Mouse (Mus musculus) cerebellum, adult 11-12 months (tissue): ENCODE measurements around the gene Fam129b.
A peak's percentile ranks its signal among the peaks of the same experiment; 100 is the strongest.

Experiments used
- DNase-seq: peaks from one replicate; pipeline ENCODE4 v3.0.0; 2022

Gene Fam129b

GRCm38 (mm10) chr2:32860799-32861198 is 15.1 kb upstream of the Fam129b start:
- DNase-seq: no peak

DNA sequence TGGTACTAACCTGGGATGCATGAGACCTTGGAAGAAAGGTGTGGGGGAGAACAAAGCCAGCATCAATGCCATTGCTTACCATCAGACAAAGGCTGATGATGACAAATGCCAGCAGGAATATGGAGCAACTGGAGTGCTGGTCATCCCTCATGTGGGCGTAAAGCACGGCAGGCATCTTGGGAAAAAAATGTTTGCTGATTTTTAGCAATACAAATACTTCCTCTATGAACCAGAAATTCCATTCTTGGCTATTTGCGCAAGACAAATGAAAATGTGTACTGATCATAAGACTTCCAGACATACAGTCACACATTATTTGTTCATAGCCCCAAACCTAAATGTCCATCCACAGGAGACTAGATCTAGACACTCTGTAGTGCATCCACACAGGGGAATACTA is 12.6 kb upstream of the Fam129b start:
- DNase-seq: no peak

GRCm38 (mm10) chr2:32864755-32865154 is 11.2 kb upstream of the Fam129b start:
- no peak for DNase-seq

DNA sequence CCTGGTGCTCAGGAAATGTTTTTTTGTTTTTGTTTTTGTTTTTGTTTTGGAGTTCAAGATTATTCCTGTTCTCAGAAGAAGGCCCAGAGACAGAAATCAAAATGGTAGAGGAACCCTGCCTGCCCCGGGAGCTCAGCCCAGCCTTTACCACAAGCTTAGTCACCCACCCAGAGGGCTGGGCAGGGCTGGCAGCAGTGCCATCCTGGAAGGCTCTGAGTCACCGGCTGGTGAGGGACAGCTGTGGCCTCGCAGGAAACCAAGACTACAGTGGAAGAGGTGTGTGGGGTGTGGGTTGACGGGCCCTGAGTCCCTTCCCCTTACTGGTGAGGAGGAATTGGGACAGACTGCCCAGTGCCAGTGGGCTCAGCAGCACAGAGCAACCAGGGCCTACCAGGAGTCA is 8.6 kb upstream of the Fam129b start:
- no peak for DNase-seq

- DNase-seq: no peak
Observed at GRCm38 (mm10) chr2:32869721-32870274, 6.1 kb upstream of the Fam129b start.

DNA sequence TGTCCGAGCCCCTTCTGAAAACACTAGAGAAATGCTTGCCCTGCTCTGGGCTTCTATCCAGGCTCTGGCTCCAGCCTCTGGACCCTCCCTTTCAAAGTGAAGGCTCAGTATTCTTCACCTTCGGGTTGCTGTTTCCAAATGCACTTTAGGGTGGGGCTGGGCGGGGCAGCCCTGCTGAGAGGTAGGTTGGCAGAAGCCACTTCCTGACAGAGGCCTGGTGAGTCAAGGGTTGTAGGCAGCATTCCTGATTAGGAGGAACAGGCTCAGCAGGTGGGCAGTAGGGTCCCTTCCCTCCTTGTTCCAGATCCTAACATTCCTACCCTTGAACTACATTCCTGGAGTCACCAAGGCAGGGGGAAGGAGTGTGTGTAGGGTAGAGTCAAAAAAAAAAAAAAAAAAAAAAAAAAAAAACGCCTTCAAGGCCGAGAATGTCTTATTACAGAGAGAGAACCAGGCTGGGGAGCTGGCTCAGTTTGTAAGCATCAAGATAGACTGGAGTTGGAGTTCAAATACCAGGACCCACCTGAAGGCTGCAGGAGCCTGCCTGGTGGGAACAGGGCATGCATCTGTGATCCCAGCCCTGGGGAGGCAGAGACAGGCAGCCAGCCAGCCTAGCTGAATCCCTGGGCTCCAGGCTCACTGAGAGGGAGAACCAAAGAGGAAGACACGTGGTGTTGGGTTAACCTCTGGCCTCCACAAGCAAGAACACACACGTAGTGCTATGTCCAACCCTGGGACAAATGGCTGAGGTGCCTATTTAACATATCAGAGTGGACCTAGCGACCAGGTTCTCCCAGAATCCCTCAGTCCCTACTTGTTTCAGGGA is 5.4 kb upstream of the Fam129b start:
- DNase-seq: no peak

DNA sequence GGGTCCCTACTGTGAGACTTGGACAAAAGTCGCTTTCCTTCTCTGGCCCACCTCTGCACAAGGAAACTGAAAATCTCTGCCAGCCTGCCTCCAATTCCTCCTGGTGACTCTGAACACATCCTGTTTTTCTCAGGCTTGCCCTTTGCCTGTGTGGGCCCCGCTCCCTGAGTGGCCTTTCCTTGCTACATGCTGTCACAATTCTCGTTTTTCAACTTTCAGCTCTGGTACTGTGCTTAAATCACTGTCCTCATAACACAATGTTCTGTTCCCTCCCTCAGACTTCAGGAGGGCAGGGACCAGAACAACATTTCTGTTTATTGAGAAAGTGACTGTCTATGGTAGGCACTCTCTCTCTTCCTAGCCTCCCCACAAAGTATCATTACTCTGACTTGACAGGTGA is 1.8 kb upstream of the Fam129b start:
- no peak for DNase-seq

DNA sequence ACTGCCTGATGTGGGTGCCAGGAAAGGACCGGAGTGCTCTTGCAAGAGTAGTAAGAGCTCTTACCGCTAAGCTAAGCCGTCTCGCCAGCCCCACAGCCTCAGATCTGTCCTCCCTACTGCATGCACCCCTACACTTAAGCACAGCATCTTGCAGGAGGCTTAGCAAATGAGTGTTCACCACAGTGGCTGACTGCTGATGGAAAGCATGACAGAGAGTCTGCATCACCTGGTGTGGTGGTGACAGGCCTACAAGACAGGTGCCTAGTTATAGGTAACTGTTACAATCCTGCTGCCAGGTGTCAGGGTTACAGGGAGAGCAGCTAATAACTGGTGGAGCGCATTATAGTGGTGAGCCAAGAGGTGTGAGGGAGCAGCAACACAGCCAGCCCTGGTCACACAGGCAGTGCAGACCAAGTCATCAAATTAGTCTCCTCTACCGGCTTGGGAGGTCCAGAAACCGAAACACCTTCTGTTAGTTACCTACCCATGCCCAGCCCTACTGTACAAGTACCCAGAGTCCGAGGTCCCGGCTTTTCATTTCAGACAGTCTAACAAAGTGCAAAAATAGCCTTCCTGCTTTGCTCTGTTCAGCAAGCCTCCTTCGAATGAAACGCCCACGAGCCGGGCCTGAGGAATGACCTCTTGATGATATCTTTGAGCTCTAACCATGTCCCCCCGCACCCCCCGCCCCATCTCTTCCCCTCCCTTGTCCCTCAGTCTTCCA is 801 bp upstream of the Fam129b start:
- DNase-seq: peak; percentile 23

GRCm38 (mm10) chr2:32876490-32877302 is 782 bp downstream of the Fam129b start:
- DNase-seq: no peak

DNA sequence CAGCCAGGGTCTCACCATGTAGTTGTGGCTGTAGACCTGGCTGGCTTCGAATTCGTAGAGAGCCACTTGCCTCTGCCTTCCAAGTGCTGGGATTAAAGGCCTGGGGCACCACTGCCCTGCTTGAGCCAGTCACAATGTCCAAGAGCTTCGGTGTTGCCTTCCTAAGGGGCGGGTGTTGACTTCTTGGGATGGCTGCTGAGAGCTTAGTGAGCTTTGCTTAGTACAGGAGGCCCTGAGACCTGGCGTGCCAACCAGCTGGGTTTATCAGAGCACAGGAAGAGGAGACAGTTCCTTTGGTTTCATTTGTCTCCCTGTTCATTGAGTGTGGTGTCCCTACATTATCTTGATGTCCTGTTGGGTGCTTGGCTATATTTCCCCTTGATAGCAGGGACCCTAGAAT is 1.4 kb downstream of the Fam129b start:
- no peak for DNase-seq

- DNase-seq: no peak
Observed at GRCm38 (mm10) chr2:32877761-32878393, 2.0 kb downstream of the Fam129b start.

- no peak for DNase-seq
Observed at GRCm38 (mm10) chr2:32878396-32878795, 2.5 kb downstream of the Fam129b start.

DNA sequence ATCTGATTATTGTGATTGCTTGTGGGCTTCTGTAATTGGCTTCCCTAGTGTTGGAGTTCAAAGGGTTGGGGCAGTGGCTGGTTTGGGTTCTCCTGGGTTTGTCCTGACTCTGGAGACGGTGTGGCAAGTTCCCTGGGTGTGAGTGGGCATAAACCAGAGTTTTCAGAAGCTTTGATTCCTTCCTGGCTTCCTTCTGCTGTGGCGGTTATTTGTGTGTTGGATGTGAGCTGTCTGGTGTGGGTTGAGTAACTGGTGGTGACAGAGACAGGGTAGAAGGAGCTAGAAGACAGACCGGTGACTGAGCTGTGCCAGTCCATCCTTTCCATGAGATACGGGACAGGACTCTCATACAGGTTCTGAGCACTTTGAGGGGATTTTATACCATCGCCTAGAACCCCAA is 3.7 kb downstream of the Fam129b start:
- no peak for DNase-seq

- DNase-seq: peak; percentile 28
Observed at GRCm38 (mm10) chr2:32881054-32881453, 5.1 kb downstream of the Fam129b start.

- DNase-seq: peak; percentile 34
Observed at GRCm38 (mm10) chr2:32881723-32882122, 5.8 kb downstream of the Fam129b start.

- DNase-seq: no peak
Observed at GRCm38 (mm10) chr2:32882283-32883043, 6.5 kb downstream of the Fam129b start.

GRCm38 (mm10) chr2:32884745-32885144 is 8.8 kb downstream of the Fam129b start:
- no peak for DNase-seq

DNA sequence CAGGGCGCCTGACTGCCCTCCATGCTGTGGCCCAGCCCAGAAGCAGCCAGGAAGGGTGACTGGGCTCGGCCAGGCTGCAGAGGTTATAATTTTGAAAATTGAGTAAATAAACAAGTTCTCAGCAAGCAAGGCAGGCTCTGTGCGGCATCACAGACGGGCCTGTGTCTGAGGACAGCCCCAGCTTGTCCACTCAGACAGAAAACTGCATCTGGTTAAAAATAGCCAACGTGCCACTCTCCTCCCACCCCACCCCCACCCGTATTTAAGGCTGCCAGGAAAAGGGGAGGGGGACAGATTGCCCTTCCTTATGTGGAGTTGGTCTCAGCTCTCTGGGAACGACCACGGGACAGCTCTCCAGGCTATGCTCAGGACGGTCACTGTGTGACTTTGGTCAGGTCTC is 12.1 kb downstream of the Fam129b start:
- DNase-seq: no peak

DNA sequence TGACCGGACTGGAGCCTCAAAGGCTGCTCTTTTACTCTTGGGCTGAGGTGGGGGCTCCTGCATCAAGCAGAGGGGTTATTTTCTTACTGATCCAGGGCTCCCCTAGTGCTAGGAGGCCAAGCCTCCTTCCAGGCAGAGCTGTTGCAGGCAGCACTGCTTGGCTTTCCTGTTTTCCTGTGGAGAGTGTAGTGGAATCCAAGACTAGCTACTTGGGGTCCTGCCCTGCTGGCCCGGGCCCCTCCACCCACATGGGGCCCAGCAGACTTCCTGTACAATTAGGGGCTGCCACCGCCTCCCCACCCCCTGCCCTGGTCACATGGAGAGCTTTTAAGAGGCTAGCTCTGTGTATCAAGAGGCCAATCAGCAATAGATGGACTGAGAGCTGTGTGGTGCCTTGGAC is 12.6 kb downstream of the Fam129b start:
- DNase-seq: no peak

DNA sequence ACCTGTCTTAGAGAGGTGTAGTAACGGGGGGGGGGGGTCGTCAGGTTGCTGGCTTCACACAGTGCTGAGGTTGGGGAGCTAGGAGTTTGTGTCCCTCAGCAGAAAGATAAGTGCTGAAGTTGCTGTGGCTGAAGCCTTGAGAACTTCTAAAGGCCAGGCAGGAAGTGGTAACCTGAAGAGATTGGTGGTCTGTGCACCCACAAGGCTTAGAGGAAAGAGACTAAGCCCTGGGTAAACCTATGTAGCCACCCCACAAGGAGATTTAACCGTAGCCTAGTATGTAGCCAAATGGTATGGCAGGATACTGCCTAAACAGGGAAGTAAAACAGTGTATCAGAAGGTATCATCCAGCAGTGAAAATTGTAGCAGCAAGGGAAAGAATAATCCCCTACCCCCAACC is 14.4 kb downstream of the Fam129b start:
- no peak for DNase-seq

GRCm38 (mm10) chr2:32891278-32891677 is 15.4 kb downstream of the Fam129b start:
- no peak for DNase-seq

- DNase-seq: no peak
Observed at GRCm38 (mm10) chr2:32892490-32892889, 16.6 kb downstream of the Fam129b start.
